Mouse (Mus musculus): ENCODE data around the gene Gpr152. TPM values are rescaled to one million over a fixed set of nuclear protein-coding genes. Genes with fewer than 3 reads are reported as not detected.

Gpr152 gene
- polyA plus RNA-seq, 1 experiment from 2014 or later = 0.05 TPM

- Histone ChIP-seq H3K9me3 (replicated peaks) (no peaks in the 10 kb centered on the region), H3K4me3 (peak within 1 kb of the TSS; percentile 87), H3K4me2 (replicated peaks) (peak within 1 kb of the TSS; percentile 89), H3K27ac (peak within 1 kb of the TSS; percentile 67; the same call in 1 of the 2 replicates), H3K4me1 (peaks cover 26% of the 10 kb centered on the region), H3K36me3 (peaks cover 29% of the 10 kb centered on the region), H3K9ac (peak within 1 kb of the TSS; percentile 92), H3K27me3 (no peaks in the 10 kb centered on the region)
- 0% methylated on average over 33 of the region's 33 CpGs for WGBS
- ATAC-seq (ENCODE audit: low FRiP score) = peak; percentile 93
Observed at GRCm38 (mm10) chr19:4148491-4148806, 8.9 kb downstream of the Gpr152 start, which contains the start of gene Coro1b. Coro1b (plus strand) TSS chr19:4148619.

DNA sequence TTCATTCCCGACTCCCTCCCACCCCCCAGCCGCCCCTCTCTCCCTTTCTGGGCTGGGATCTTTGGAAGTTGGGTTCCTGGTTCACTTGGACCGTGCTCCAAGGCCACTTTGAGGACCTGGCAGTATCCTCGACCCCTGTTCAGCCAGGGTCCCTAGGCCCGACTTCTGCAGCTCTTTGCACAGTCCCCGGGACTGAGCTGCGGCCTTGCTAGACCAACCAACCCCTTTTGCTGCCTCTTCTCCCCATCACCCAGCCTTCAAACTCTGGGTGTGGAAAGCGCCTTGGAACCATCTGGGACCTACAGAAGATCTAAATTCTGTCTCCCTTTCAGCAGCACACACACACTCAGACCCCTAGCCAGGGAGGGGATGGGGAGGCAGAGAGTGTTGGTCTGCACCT, 9.2 kb downstream of the Gpr152 start:
- 5% methylated on average over 8 of the region's 8 CpGs for WGBS
- peaks cover 29% of the 10 kb centered on the region for H3K36me3 ChIP-seq
- H3K4me1 ChIP-seq = peaks cover 26% of the 10 kb centered on the region
- peak overlapping the region; percentile 92 for H3K9ac ChIP-seq
- H3K4me2 ChIP-seq (replicated peaks) = peak overlapping the region; percentile 89
- peak; percentile 62 for ATAC-seq (ENCODE audit: low FRiP score)
- H3K27ac ChIP-seq = peak overlapping the region; percentile 66; the same call in 1 of the 2 replicates
- no peaks in the 10 kb centered on the region for H3K27me3 ChIP-seq
- H3K9me3 ChIP-seq (replicated peaks) = no peaks in the 10 kb centered on the region
- H3K4me3 ChIP-seq = peak overlapping the region; percentile 87

- Histone ChIP-seq H3K36me3 (peaks cover 29% of the 10 kb centered on the region), H3K9ac (peak overlapping the region; percentile 92), H3K9me3 (replicated peaks) (no peaks in the 10 kb centered on the region), H3K4me1 (peaks cover 26% of the 10 kb centered on the region), H3K4me2 (replicated peaks) (peak overlapping the region; percentile 89), H3K27ac (no peak overlapping the region), H3K4me3 (peak overlapping the region; percentile 87), H3K27me3 (no peaks in the 10 kb centered on the region)
- WGBS = 91% methylated on average over 11 of the region's 11 CpGs
- no peak for ATAC-seq (ENCODE audit: low FRiP score)
Observed at GRCm38 (mm10) chr19:4149283-4149682, 9.7 kb downstream of the Gpr152 start.

GRCm38 (mm10) chr19:4149764-4150461, 10.3 kb downstream of the Gpr152 start:
- Histone ChIP-seq H3K9ac (no peak overlapping the region; the same call in 1 of the 2 replicates), H3K4me2 (replicated peaks) (peak overlapping the region; percentile 89; the same call in 1 of the 2 replicates), H3K9me3 (replicated peaks) (no peaks in the 10 kb centered on the region), H3K27me3 (no peaks in the 10 kb centered on the region), H3K27ac (no peak overlapping the region), H3K4me1 (peaks cover 26% of the 10 kb centered on the region), H3K4me3 (no peak overlapping the region), H3K36me3 (peaks cover 29% of the 10 kb centered on the region)
- no peak for ATAC-seq (ENCODE audit: low FRiP score)
- WGBS = 96% methylated on average over 17 of the region's 17 CpGs

GRCm38 (mm10) chr19:4150567-4151487, 11.2 kb downstream of the Gpr152 start:
- Histone ChIP-seq H3K4me2 (replicated peaks) (no peak overlapping the region), H3K4me1 (peaks cover 26% of the 10 kb centered on the region), H3K9ac (no peak overlapping the region), H3K4me3 (no peak overlapping the region), H3K9me3 (replicated peaks) (no peaks in the 10 kb centered on the region), H3K36me3 (peaks cover 33% of the 10 kb centered on the region), H3K27ac (no peak overlapping the region), H3K27me3 (no peaks in the 10 kb centered on the region)
- 88% methylated on average over 22 of the region's 22 CpGs for WGBS
- no peak for ATAC-seq (ENCODE audit: low FRiP score)

GRCm38 (mm10) chr19:4151488-4151860, 11.9 kb downstream of the Gpr152 start:
- Histone ChIP-seq H3K4me3 (no peak overlapping the region), H3K4me2 (replicated peaks) (no peak overlapping the region), H3K27ac (no peak overlapping the region), H3K9ac (no peak overlapping the region), H3K9me3 (replicated peaks) (no peaks in the 10 kb centered on the region), H3K27me3 (no peaks in the 10 kb centered on the region), H3K4me1 (peaks cover 29% of the 10 kb centered on the region), H3K36me3 (peaks cover 40% of the 10 kb centered on the region)
- 73% methylated on average over 5 of the region's 5 CpGs for WGBS
- no peak for ATAC-seq (ENCODE audit: low FRiP score)

- peaks cover 44% of the 10 kb centered on the region for H3K36me3 ChIP-seq
- no peak overlapping the region for H3K4me3 ChIP-seq
- H3K9me3 ChIP-seq (replicated peaks) = no peaks in the 10 kb centered on the region
- WGBS = 88% methylated on average over 5 of the region's 5 CpGs
- H3K4me1 ChIP-seq = peaks cover 29% of the 10 kb centered on the region
- no peak overlapping the region for H3K4me2 ChIP-seq (replicated peaks)
- H3K9ac ChIP-seq = no peak overlapping the region
- no peak for ATAC-seq (ENCODE audit: low FRiP score)
- no peak overlapping the region for H3K27ac ChIP-seq
- H3K27me3 ChIP-seq = no peaks in the 10 kb centered on the region
Observed at GRCm38 (mm10) chr19:4151898-4152297, 12.3 kb downstream of the Gpr152 start.

DNA sequence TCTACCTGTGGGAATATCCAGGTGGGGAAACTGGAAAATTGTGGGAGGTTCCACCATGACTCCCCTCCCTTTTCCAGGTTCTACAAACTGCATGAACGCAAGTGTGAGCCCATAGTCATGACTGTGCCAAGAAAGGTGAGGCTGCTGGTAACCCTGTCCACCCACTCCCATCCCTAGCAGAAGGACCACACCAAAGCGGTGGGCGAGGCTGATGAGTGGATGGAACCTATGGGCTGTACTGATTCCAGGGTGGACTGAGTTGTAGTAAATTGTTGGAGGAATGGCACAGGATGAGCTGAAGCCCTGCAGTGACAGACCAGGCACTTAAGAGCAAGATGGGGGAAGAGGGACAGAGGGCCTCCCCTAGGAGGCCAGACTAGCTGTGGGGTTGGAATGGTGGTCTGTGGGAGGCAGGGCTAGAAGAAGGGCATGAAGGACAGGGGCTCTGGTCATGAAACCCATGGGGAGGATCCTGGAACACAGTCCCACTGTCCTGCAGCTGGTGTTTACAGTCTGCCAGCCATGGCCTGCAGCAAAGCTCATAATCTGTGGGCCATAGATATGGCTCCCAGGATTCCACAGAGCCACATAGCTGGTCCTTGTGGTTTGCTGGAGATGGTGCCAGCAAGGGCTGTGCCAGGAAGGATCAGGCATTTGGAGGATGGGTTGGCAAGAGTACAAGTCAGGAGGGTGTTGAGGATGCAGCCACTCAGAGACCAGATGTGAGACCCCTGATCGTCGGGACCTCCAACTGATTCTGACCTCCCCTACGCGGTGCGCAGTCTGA, 13.1 kb downstream of the Gpr152 start:
- peaks cover 26% of the 10 kb centered on the region for H3K4me1 ChIP-seq
- H3K36me3 ChIP-seq = peaks cover 51% of the 10 kb centered on the region
- H3K27me3 ChIP-seq = no peaks in the 10 kb centered on the region
- ATAC-seq (ENCODE audit: low FRiP score) = no peak
- H3K9me3 ChIP-seq (replicated peaks) = no peaks in the 10 kb centered on the region
- H3K9ac ChIP-seq = no peak overlapping the region
- no peak overlapping the region for H3K27ac ChIP-seq
- H3K4me3 ChIP-seq = no peak overlapping the region
- WGBS = 87% methylated on average over 8 of the region's 8 CpGs
- no peak overlapping the region for H3K4me2 ChIP-seq (replicated peaks)

DNA sequence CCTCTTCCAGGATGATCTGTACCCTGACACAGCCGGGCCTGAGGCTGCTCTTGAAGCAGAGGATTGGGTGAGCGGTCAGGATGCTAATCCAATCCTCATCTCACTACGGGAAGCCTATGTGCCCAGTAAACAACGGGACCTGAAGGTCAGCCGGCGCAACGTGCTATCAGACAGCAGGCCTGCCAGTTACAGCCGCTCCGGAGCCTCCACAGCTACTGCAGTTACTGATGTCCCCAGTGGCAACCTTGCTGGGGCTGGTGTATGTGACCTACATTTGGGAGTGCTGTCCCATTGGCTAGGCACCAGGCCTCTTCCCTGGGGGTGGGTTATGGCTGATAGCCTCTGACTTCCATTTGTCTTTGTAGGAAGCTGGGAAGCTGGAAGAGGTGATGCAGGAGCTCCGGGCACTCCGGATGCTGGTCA, 13.7 kb downstream of the Gpr152 start, which contains the start of gene Ptprcap:
Ptprcap (plus strand) TSS at position 373 of the 423 bp plus-strand sequence.
- Histone ChIP-seq H3K9ac (no peak within 1 kb of the TSS), H3K4me3 (no peak within 1 kb of the TSS), H3K27me3 (no peaks in the 10 kb centered on the region), H3K27ac (no peak within 1 kb of the TSS; the same call in 1 of the 2 replicates), H3K4me1 (peaks cover 20% of the 10 kb centered on the region), H3K9me3 (replicated peaks) (no peaks in the 10 kb centered on the region), H3K4me2 (replicated peaks) (no peak within 1 kb of the TSS), H3K36me3 (peaks cover 57% of the 10 kb centered on the region)
- 72% methylated on average over 11 of the region's 11 CpGs for WGBS
- no peak for ATAC-seq (ENCODE audit: low FRiP score)

- H3K4me1 ChIP-seq = peaks cover 12% of the 10 kb centered on the region
- no peak overlapping the region for H3K4me3 ChIP-seq
- H3K4me2 ChIP-seq (replicated peaks) = no peak overlapping the region
- no peak for ATAC-seq (ENCODE audit: low FRiP score)
- no peaks in the 10 kb centered on the region for H3K9me3 ChIP-seq (replicated peaks)
- H3K36me3 ChIP-seq = peaks cover 71% of the 10 kb centered on the region
- no peak overlapping the region for H3K27ac ChIP-seq
- no peak overlapping the region for H3K9ac ChIP-seq
- H3K27me3 ChIP-seq = no peaks in the 10 kb centered on the region
- 81% methylated on average over 13 of the region's 13 CpGs for WGBS
Observed at GRCm38 (mm10) chr19:4154437-4155222, 15.0 kb downstream of the Gpr152 start.
